Mouse (Mus musculus): ENCODE results near the gene Parp1. TPM values are rescaled to one million over a fixed set of nuclear protein-coding genes. Genes with fewer than 3 reads are reported as not detected.

The Parp1 gene
- total RNA-seq (2021), result 10 to 100 TPM; 87.3 to 88.3 TPM

DNA sequence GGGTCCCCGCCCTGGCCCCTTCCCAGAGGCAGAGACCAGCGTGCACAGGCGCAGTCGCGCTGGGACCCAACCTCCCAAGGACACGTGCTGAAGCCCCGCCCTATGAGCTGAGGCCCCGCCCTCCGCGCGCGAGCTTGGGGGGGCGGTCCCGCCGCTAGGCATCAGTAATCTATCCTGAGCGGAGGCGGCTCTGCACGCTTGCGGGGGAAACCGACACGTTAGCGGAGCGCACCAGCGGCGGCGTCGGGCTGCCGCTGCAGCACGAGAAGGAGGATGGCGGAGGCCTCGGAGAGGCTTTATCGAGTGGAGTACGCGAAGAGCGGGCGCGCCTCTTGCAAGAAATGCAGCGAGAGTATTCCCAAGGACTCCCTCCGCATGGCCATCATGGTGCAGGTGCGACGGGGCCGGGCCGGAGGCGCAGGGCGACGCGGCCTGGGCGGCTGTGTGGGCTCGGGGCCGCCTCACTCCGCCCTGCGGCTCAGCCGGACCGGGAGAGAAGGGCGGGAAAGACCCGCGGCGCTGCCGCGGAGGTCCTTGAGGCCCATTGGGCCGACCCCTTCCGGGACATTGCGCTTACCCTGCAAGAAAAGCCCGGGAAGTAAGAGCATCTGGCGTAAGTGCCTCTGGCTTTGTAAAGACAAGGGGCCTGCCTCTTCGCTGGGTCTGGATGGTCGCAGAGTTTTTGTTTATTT, at the start of gene Parp1:
Gene Parp1, plus strand, starts transcription at position 164 of the 692 bp plus-strand sequence.
- intact Hi-C loops (cut with DNase I), result loop anchor here (5.0 kb wide), 2 partner anchors 57 to 302 kb away; no protein-coding TSS in a partner anchor
- DNase-seq (ENCODE audit: low spot score in 2 of 2), result peak; percentile 94 to 97

DNA sequence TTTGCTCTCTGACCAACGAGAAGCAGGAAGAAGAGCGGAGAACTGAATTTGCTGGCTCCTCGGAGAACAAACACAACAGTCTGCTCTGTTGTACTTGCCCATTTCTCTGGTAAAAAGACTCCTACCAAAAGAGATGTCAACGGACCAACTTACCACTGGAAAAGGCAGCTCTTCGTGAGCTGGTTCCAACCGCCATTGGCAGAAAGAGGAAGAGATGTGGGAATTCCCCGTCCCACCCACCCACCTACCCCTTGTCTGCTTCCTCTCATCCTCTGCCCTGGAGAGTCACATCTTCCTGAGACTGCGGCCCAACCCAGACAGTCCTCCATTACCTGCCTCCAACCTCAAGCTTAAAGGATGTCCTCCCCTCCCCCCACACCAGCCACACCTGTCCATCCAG, 49.2 kb upstream of the Parp1 start:
- no peak for DNase-seq (ENCODE audit: low spot score in 2 of 2)
- intact Hi-C loops (cut with DNase I), result no loop called here

DNA sequence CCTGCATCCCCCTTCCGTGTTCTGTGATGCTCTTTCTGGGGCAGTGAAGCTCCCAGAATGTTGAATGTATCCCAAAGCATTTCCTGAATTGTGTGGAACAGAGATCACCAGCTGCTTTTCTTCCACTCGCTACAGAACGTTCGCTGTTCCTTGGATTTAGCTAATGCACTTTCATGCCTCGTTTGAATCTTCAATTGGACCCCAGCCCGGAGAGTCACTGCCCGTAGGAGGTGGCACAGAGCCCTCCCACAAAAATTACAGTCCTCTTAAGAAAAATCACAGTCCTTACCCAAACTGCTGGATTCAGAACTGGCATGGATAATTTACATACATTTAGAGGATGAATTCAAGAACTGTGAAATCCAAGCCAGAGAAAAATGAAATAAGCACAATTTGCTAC, 48.5 kb upstream of the Parp1 start:
- peak; percentile 82 to 85 for DNase-seq (ENCODE audit: low spot score in 2 of 2)
- intact Hi-C loops (cut with DNase I), result no loop called here

DNA sequence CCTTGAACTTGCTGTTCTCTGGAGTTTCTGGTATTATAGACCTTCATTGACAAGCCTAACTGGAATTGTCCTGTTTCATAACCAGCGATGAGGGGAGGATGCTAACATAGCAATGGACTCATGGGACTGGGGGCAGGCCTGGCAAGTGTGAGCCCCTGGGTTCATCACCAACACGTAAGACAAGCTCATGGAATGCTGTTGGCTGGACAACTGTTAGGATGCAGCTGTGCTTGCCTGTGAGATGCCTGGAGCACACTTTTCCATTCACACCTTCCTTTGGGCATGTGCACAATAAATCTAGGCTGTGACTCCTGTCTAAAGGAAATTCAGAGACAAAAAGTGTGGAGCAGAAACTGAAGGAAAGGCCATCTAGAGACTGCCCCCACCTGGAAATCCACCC, 45.4 kb upstream of the Parp1 start:
- no peak for DNase-seq (ENCODE audit: low spot score in 2 of 2)
- intact Hi-C loops (cut with DNase I), result no loop called here

DNA sequence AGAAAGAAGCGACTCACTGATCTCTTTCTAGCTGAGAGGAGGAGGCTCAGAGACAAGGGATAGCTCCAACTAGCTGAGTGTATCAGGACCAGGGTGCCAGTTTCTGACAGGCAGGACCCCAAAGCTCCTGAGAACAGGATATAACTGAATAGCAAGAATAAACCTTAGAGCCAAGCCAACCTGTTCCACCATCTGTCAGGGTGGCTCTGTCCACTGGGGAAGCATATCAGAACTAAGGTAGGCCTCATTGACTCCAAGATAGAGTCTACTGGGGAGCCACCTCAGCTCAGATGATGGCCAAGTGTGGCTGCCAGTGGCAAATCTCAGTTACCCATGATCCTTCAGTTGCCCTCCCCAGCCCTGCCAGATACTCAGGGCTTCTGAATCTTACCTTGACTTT, 43.4 kb upstream of the Parp1 start:
- intact Hi-C loops (cut with DNase I), result no loop called here
- DNase-seq (ENCODE audit: low spot score in 2 of 2), result no peak

DNA sequence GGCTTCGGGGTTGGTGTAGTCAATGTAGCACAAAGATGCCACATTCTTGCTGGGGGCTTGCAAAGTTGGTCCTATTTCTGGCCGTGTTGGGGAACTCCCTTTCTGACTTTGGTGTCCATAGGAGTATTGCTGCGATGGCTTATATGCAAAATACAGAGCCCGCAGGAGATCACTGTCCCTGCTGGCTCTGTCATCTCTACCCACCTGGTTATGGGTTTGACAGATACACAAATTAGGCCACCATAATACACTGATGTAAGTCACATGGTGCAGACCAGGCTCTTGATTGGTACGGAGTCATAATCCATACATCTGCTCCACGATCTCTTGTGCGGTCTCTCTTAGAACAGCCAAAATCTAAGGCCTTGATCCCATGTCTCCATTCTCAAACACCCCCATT, 38.9 kb upstream of the Parp1 start:
- no peak for DNase-seq (ENCODE audit: low spot score in 2 of 2)
- intact Hi-C loops (cut with DNase I), result no loop called here

DNA sequence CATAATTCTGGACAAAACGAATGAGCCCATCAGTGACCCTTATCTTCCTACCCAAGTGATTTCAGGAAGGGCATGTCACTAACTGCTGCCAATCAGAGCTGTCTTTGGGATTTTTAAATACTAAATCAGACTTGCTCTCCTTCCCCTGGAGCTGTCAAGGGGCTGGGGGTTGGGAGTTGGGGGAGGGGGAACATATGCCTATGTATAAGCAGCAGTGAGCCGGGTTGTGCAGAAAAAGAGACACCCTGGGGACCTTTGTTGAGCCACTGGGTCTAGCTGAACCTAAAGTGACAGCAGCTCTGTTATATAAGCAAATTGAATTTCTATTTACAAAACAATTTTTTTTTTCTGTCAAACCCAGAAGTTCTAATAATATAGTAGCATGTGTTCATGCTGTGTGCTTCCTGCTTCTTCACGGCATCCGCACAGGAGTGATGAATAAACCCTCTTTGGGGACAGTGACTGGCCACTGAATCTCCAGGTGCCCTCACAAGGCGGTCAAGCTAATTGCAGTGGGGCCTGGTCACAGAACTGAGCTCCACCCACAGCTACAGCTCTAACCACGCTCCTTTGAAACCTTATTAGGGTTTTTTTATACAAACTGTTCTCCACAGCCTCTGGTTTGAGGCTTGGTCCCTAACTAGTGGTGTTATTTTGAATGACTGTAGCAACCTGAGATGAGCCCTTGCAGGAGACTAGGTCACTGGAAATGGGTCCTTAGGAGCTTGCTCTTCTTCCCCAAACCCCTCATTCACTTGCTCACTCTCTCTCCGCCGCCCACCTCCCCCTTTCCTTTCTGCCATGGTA, 38.1 kb upstream of the Parp1 start:
- no peak for DNase-seq (ENCODE audit: low spot score in 2 of 2)
- intact Hi-C loops (cut with DNase I), result no loop called here

DNA sequence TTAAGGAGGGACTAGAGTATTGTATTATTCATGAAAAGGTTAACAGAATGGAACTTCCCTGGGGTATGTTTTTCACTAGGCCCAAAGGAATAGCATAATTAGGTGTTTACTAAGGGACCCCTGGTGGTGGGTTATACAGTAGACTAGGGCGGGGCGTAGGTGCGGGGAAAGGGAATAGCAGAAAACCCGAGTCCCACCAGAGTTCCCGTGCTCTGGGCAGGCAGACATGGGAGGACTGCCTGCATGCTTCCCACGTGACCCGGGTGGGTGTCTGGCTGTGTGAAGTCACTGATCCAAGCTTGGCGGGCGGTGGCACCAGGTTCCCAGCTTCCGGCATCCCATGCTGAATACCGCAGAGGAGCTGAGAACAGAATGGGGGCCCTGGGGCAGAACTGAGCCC, 36.1 kb upstream of the Parp1 start:
- intact Hi-C loops (cut with DNase I), result no loop called here

DNA sequence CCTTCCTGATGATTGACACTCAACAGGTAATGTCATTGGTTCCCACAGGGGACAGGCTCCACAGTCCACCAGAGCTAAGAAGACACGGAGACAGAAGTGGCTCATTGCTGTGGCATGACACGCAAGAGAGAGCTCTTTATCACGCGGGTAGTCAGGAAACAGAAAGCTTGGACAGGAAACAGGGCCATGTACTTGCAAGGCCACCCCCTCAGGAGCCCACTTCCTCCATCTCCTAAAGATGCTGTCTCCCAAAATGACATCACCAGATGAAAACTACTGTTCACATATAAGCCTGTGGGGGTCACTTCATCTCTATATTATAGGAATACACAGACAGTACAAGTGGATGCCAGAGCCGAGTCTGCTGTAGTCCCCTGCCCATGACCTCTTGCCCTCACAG, 32.0 kb upstream of the Parp1 start:
- no peak for DNase-seq (ENCODE audit: low spot score in 2 of 2)

More for the DNA sequence above, 36.1 kb upstream of the Parp1 start:
- DNase-seq (ENCODE audit: low spot score in 2 of 2), result no peak

DNA sequence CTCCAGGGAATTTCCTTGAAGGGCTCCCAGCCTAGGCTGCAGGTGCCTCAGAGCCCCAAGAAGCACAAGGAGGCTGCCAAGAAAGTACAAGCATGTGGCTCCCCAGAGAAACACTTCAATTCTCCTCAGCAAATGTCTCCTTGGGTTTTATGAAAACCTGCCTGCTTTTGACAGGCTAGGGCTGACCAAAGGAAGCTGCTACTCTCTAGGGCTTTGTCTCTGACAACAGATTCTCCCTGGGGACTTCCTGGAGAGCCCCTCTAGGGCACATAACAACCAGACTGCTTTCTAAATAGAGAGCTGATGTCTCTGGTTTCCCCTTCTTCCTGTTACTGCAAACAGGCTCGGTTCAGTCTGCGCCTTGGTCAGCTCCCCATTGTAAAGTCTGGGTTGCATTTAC, 27.5 kb upstream of the Parp1 start:
- DNase-seq (ENCODE audit: low spot score in 2 of 2), result no peak
- intact Hi-C loops (cut with DNase I), result no loop called here

More for the DNA sequence above, 32.0 kb upstream of the Parp1 start:
- intact Hi-C loops (cut with DNase I), result no loop called here

DNA sequence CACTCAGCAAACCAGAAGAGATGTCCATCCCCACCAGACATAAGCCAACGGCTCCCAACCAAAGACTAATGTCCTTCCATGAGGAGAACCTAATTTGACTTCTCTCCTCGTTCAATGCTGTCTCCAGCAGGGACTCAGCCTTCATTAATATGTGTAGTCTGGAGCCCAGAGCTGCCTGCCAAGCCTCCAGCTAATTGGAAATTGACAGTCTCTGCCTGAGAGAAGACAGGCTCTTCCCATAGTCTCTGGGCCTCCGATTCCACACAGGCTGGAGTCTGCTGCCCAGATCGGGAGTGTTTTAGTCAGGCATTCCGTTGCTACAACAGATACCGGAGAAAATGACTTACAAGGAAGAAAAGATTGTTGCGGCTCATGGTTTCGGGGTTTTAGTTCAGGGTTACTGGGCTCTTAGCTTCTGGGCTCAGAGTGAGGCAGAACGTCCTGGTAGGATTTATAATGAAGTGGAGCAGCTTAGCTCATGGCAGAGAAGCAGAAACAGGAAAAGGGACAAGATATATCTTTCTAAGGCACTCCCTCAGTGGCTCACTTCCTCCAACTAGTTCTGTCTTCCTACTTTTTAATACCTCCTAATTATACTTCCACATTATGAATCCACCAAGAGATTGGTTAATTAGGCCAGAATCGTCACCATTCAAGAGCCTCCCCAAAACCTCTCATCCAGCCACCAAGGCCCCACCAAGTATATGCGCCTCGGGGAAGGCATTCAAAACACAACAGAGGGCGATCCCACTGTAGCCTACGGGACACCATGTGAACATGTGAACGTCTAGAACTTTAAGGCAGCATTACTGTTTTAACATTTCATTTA, 26.6 kb upstream of the Parp1 start:
- intact Hi-C loops (cut with DNase I), result no loop called here
- no peak for DNase-seq (ENCODE audit: low spot score in 2 of 2)

DNA sequence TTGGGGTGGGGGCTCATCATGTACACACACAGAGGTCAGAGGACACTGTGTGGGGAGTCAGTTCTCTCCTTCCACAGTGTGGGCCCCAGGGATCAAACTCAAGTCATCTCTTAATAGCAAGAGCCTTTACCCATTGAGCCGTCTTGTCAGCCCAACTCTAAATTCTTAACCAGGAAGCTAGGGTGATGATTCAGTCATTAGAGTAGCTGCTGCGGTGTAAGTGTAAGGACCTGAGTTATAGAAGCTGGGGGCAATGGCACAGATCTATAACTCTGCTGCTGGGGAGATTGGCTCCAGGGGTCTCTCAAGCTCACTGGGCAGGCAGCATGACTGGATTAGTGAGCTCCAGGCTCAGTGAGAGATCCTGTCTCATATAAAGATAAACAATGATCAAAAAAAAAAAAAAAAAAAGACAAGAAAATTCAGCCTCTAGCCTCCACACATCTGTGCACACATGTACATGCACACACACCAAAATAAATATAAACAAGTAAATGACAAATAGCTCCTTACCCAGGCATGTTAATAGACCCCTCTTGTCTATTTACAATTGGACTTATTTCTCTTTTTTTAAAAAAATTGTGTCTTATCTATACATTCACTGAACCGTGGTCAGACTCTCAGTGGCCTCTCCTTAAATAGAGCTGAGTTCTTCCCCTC, 25.9 kb upstream of the Parp1 start:
- DNase-seq (ENCODE audit: low spot score in 2 of 2), result no peak
- intact Hi-C loops (cut with DNase I), result no loop called here

DNA sequence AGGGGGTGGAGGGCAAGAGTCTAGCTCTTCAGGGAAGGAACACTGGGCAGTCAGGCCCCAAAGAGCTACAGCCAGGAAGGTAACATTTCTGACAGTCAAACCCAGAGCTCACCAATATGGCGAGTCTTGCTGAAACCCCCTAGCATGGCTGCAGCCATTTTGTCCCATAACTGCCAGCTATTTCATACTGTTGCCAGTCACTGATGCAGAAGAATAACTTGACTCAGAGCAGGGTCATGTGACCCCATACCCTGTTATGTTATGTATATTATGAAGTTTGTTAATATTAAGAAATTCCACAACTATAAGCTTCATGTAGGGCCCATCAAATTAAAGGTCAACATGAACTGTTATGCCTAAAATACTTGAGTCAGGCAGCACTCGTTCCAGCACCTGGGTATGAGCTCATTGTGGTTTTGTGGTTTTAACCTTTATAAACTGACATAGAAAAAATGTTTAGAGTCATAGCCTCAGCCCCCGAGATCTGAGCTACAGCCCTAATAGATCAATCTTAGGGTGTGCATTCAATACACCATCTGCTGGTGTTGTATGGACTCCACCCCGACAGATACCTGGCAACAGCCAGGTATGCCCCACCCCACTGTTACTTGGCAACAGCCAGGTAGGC, 22.7 kb upstream of the Parp1 start:
- intact Hi-C loops (cut with DNase I), result loop anchor here (5.0 kb wide), 1 partner anchor 64 kb away; the partner anchor contains the start of gene Stum
- DNase-seq (ENCODE audit: low spot score in 2 of 2), result no peak

DNA sequence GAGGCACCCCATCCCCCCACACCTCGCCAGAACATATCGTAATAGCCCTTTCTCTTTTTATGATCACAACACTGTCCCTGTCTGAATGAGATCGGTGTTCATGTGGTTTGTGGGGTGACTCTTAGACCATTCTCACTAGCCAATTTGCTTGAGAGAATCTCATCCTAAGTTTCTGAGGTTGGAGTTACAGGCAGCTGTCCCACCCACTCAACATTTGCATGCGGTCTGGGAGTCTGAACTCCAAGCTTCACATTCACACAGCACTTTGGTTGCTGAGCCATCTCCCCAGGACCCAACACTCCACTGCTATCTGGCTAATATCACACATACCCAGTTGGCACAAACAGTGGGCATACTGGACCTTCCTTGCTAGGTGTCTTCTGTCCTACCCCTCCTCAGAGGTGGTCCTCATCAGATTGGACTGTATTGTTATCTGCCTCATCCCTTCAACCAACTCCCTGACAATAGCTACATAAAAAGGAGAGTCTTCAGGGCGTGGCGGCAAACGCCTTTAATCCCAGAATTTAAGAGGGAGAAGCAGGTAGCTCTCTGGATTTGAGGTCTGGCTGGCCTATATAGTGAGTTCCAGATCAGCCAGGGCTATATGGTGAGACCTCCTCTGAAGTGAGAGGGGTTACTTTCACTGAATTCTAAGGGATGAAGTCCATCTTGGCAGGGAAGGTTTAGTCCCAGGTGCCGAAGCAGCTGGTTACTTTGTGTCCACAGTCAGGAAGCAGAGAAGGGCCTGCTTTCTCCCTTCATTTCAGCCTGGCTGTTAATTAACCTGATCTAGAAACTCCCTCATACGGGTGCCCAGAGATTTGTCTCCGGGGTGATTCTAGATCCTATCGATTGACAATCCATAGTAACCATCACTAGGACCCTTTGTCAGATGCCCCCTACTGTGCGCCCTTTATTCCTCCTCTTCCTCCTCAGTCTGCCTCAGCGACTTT, 21.6 kb upstream of the Parp1 start:
- intact Hi-C loops (cut with DNase I), result loop anchor here (5.0 kb wide), 1 partner anchor 65 kb away; the partner anchor contains the start of gene Stum

DNA sequence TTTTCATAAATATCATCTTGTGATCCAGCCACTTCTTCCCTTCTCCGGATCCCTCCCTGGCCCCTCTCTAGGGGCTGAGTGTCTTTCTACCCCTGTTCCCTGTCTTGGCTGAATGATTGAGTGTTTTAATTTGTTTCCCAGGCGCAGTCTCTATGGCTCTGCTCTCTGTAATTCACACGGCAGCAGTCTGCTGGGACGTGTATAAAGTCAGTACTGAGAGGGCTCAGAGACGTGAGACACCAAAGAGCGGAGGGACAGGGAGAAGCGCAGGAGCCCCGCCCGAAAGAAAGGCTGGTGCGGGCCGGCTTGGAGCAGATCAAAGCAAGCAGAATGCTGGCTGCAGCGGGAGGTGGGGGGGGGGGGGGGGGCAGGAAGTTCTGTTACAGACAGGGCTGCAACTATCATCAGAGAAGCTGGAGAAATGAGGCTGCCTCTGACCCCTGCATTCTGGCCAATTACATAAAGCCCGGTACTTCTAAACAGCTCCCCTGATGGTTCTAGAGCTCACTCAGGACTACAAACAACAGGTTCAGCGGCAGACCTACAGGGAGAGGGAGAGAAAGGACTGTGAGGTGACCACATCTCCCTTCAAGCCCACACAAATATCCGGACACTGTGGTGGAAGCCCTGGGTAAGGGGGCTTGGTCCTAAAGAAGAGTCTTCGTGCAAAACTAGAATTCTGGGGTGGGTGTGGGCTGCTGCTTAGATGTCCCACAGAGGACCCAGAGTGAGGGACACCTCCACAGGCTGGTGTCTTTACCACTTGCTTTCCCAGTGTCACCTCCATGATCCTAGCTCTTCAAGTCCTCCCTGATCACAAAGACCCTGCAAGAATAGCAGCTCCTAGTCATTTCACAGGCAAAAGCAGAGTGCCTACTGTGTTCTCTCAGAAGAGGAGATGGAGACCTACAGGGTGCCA, 20.7 kb upstream of the Parp1 start:
- intact Hi-C loops (cut with DNase I), result loop anchor here (5.0 kb wide), 1 partner anchor 66 kb away; the partner anchor contains the start of gene Stum
- DNase-seq (ENCODE audit: low spot score in 2 of 2), result no peak

More for the DNA sequence above, 21.6 kb upstream of the Parp1 start:
- DNase-seq (ENCODE audit: low spot score in 2 of 2), result no peak

DNA sequence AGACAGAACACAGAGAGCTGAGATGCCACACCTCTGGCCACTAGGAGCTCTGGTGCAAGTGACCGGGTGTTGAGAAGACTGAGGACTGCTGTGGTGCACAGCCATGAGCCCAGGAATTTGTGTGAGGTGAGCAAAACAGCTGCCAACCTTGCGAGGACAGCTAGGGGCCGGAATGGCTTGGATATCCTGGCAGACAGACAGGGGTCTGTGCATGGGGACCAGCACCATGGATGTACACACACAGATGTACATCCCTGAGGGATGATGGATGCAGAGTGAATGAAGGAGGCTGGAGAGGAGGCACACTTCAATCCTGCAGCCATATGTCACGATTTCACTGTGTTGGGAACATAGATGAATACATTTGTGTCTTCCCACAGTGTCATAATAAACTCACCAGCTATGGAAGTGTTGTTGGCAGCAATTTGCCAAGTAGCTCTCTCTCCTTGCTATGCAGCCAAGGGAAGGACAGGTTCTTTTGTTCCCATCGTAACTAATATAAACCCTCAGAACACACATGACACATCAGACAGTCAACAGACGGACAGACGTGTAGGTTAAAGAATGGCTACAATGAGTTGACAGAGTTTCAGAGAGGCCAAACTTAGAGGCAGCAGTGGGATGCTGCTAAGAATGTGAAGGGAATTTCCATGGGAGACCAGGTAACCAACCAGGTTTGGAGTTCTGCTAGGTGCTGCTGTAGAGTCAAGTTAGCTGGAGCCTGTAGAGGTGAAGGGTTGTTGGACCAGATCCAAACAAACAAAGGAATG, 19.0 kb upstream of the Parp1 start:
- intact Hi-C loops (cut with DNase I), result loop anchor here (5.0 kb wide), 2 partner anchors 67 to 282 kb away; partner anchors contain the start of gene Stum
- peak in 1 of 2 experiments; percentile 58 for DNase-seq (ENCODE audit: low spot score in 2 of 2)
